Mouse (Mus musculus): ENCODE data around the gene Synpo2.
"Not testable (repeated sequence)": the region's sequence is repeated elsewhere in the genome, so short reads cannot be mapped to it uniquely, and the experiment has no call there.

Gene Synpo2

GRCm38 (mm10) chr3:123128781-123129180 lies 107.2 kb downstream of the Synpo2 start:
- no peak for DNase-seq

GRCm38 (mm10) chr3:123128091-123128490 lies 107.9 kb downstream of the Synpo2 start:
- DNase-seq = no peak

GRCm38 (mm10) chr3:123126741-123127140 lies 109.2 kb downstream of the Synpo2 start:
- not testable (repeated sequence) for DNase-seq

- no peak for DNase-seq
These were observed 112.1 kb downstream of the Synpo2 start for GRCm38 (mm10) chr3:123123817-123124216.

- no peak for DNase-seq
These were observed 113.6 kb downstream of the Synpo2 start for GRCm38 (mm10) chr3:123122151-123123030.

- no peak for DNase-seq
These were observed 119.0 kb downstream of the Synpo2 start for GRCm38 (mm10) chr3:123116903-123117302.

GRCm38 (mm10) chr3:123115770-123116527 lies 120.0 kb downstream of the Synpo2 start:
- peak; percentile 33 for DNase-seq

- DNase-seq = no peak
These were observed 121.8 kb downstream of the Synpo2 start for GRCm38 (mm10) chr3:123114001-123114635.

GRCm38 (mm10) chr3:123112781-123113180 lies 123.2 kb downstream of the Synpo2 start:
- no peak for DNase-seq

- DNase-seq = no peak
These were observed 124.8 kb downstream of the Synpo2 start for GRCm38 (mm10) chr3:123111071-123111711.

- peak; percentile 58 for DNase-seq
These were observed 128.0 kb downstream of the Synpo2 start for GRCm38 (mm10) chr3:123107830-123108549.

GRCm38 (mm10) chr3:123104325-123104724 lies 131.6 kb downstream of the Synpo2 start:
- no peak for DNase-seq

GRCm38 (mm10) chr3:123103151-123103860 lies 132.6 kb downstream of the Synpo2 start:
- DNase-seq = peak; percentile 85

GRCm38 (mm10) chr3:123101761-123102160 lies 134.2 kb downstream of the Synpo2 start:
- no peak for DNase-seq

- no peak for DNase-seq
These were observed 140.8 kb downstream of the Synpo2 start for GRCm38 (mm10) chr3:123095111-123095510.

- DNase-seq = peak; percentile 38
These were observed 142.1 kb downstream of the Synpo2 start for GRCm38 (mm10) chr3:123093640-123094361.

GRCm38 (mm10) chr3:123092913-123093639 lies 142.9 kb downstream of the Synpo2 start:
- DNase-seq = peak; percentile 70

- peak; percentile 33 for DNase-seq
These were observed 143.5 kb downstream of the Synpo2 start for GRCm38 (mm10) chr3:123092442-123092841.

- DNase-seq = no peak
These were observed 146.5 kb downstream of the Synpo2 start for GRCm38 (mm10) chr3:123089297-123090020.

Data from kidney, postnatal 14 days (tissue).